Mouse (Mus musculus): Measurements from ENCODE around the gene Ppip5k1. TPM values are rescaled to one million over a fixed set of nuclear protein-coding genes. Genes with fewer than 3 reads are reported as not detected.

Ppip5k1 gene
- total and polyA plus RNA-seq, 3 experiments: 44.3 to 93.6 (median 85.1) TPM

DNA sequence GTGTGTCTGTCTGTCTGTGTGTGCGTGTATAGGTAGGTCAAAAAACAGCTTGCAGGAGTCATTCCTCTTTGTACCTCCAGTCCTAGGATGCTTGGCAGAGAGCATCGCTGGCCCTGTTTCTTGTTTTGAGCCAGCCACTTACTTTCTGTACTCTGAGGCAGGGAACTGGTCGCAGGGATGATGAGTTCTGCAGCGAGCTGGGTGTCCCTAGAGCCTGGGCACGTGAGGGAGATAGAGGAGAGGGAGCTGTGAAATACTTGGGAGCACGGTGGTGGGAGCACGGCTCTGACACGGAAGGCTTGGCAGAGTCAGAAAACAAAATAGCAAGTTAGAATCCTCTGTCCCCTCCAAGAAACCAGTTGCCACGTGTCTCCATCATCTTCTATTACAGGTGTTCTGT lies 57.5 kb downstream of the Ppip5k1 start:
- Histone ChIP-seq H3K79me2 (replicated peaks; ENCODE audit: control insufficient read depth, insufficient read depth, low read length) (no peaks in the 10 kb centered on the region), H3K27me3 (ENCODE audit: control insufficient read depth, insufficient read depth, low read length) (no peaks in the 10 kb centered on the region), H3K36me3 (ENCODE audit: control insufficient read depth, insufficient read depth, low read length) (no peaks in the 10 kb centered on the region), H3K4me1 (ENCODE audit: control insufficient read depth, insufficient read depth, low read length) (peaks cover 7% of the 10 kb centered on the region), H3K9ac (ENCODE audit: low read depth, low read length) (no peak overlapping the region), H3K4me3 (no peak overlapping the region), H3K27ac (no peak overlapping the region)
- intact Hi-C loops (cut with DNase I): no loop called here
- no peak for DNase-seq
- TF ChIP-seq EP300 (IDR thresholded peaks at IDR 0.05; ENCODE audit: insufficient read depth, low read depth, low read length): no peak
- TF ChIP-seq POLR2A (IDR thresholded peaks at IDR 0.05; ENCODE audit: insufficient read depth, low read depth, low read length): no peak
- no peak for TF ChIP-seq CTCF (IDR thresholded peaks at IDR 0.05)
- WGBS: 24% methylated on average over 9 of the region's 9 CpGs

DNA sequence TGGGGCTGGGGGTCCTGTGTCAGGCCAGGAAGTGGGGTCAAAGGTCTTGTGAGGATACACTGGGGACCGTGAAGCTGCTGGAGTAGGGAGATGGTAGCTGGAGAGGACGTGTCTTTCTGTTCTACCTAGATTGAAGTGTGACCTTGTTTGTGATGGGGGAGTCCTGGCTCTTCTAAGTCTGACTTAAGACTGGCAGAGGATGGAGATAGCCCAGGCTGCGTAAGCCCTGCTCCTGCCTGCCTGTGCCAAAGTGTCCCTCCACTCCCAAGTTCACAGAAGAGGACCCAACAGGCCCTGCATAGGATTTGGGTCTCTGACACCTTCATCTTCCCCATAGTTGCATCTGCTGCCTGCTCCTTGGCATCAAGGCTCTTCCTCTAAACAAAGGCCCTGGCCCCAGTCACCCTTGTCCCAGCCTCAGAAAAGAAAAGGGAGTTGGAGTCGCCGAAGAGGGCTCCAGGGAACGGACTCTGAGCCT lies 58.4 kb downstream of the Ppip5k1 start:
- Histone ChIP-seq H3K4me1 (ENCODE audit: control insufficient read depth, insufficient read depth, low read length) (peaks cover 7% of the 10 kb centered on the region), H3K4me3 (no peak overlapping the region), H3K27ac (no peak overlapping the region), H3K27me3 (ENCODE audit: control insufficient read depth, insufficient read depth, low read length) (no peaks in the 10 kb centered on the region), H3K9ac (ENCODE audit: low read depth, low read length) (no peak overlapping the region), H3K36me3 (ENCODE audit: control insufficient read depth, insufficient read depth, low read length) (no peaks in the 10 kb centered on the region), H3K79me2 (replicated peaks; ENCODE audit: control insufficient read depth, insufficient read depth, low read length) (no peaks in the 10 kb centered on the region)
- 29% methylated on average over 6 of the region's 6 CpGs for WGBS
- intact Hi-C loops (cut with DNase I): no loop called here
- no peak for DNase-seq
- no peak for TF ChIP-seq EP300 (IDR thresholded peaks at IDR 0.05; ENCODE audit: insufficient read depth, low read depth, low read length)
- no peak for TF ChIP-seq POLR2A (IDR thresholded peaks at IDR 0.05; ENCODE audit: insufficient read depth, low read depth, low read length)
- no peak for TF ChIP-seq CTCF (IDR thresholded peaks at IDR 0.05)

DNA sequence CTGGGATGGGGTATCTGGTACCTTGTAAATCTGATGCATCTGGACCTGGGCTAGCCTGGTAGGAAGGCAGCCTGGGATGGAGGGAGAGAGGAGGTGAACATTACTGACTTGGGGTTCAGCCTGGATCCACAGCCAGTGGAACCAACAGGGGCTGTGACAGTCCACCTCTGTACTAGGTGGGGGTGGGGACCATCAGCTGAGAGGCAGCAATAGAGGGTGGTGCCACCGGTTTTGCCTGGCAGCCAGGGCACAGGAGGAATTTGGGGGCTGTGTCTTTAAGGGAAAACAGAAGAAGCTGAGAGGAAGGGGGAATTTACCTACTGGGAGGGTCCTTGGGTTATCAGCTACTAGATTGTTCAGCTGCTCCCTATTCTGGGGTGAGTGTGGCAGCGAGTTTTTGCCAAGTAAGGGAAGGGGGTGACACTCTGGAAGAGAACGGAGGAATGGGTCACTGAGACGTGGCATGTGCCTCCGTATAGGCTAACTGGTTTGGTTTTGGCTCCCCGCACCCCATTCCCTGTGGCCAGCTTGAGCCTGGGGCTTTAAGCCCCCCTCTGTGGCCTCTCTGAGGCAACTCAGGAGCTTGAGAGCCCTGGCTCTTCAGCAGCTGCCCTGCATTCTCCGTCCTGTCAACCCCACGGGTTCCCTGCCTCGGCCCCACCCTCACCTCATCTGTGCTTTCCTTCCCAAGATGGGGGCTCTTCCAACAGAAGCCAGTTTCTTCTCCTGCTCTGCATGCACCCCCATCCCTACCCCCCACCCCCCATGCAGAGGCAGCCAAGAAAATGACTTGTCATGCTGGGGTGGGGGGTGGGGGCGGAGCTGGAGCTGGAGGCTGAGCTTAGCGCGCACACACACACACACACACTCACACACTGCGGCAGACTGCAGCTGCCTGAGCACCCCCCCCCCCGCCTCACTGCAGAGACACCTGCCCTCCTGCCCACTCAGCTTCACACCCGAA lies 59.3 kb downstream of the Ppip5k1 start:
- no peaks in the 10 kb centered on the region for H3K36me3 ChIP-seq (ENCODE audit: control insufficient read depth, insufficient read depth, low read length)
- H3K27me3 ChIP-seq (ENCODE audit: control insufficient read depth, insufficient read depth, low read length): no peaks in the 10 kb centered on the region
- H3K27ac ChIP-seq: peak overlapping the region; percentile 51
- no peaks in the 10 kb centered on the region for H3K79me2 ChIP-seq (replicated peaks; ENCODE audit: control insufficient read depth, insufficient read depth, low read length)
- TF ChIP-seq EP300 (IDR thresholded peaks at IDR 0.05; ENCODE audit: insufficient read depth, low read depth, low read length) (no peak), CTCF (IDR thresholded peaks at IDR 0.05) (no peak), POLR2A (IDR thresholded peaks at IDR 0.05; ENCODE audit: insufficient read depth, low read depth, low read length) (no peak)
- 24% methylated on average over 13 of the region's 15 CpGs for WGBS
- intact Hi-C loops (cut with DNase I): no loop called here
- H3K4me1 ChIP-seq (ENCODE audit: control insufficient read depth, insufficient read depth, low read length): peaks cover 7% of the 10 kb centered on the region
- peak overlapping the region; percentile 33 for H3K9ac ChIP-seq (ENCODE audit: low read depth, low read length)
- DNase-seq: peak in 1 of 2 experiments; percentile 50
- H3K4me3 ChIP-seq: peak overlapping the region; percentile 44

DNA sequence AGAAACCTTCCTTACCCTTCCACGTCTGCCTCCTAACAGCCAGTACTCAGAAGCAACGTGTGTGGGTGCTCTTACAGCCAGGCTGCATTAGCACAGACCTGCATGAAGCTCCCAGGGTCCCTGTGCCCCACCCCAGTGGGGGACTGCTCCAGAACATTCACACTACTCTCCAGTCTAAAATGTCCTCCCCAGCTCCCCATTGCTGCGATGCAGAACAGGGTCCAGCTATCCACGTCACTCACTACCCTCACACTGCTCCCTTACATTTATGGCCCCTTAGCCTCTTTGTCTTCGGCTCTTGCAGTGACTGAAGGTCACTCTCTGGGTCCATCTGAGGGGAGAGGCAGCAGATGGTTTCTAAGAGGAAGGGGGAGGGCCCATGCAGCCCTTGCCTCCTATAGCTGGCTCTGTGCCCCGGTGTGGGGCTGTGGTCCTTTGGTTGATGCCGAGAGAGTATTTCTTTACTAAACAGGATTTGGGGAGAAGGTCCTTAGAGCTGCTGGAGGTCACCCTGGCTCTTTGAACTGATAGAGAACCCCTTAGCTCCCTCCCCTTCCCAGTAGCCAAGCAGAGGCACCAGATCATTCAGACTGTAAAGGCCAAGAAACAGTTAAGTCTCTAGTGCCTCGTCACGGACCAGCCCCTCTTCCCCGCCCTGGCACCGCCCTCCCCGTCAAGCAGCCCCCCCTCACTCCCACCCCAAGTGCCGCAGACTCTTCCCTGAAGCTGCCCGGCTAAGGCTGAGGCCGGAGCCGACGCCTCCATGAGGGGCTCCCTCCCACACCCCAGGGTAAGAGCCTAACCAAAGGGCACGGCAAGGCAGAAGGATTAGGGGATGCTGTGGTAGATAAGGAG lies 60.2 kb downstream of the Ppip5k1 start:
- H3K27ac ChIP-seq: peak overlapping the region; percentile 51
- no peaks in the 10 kb centered on the region for H3K27me3 ChIP-seq (ENCODE audit: control insufficient read depth, insufficient read depth, low read length)
- H3K4me3 ChIP-seq: peak overlapping the region; percentile 44
- intact Hi-C loops (cut with DNase I): no loop called here
- DNase-seq: peak; percentile 57 to 73
- H3K79me2 ChIP-seq (replicated peaks; ENCODE audit: control insufficient read depth, insufficient read depth, low read length): no peaks in the 10 kb centered on the region
- WGBS: 20% methylated on average over 18 of the region's 18 CpGs
- H3K4me1 ChIP-seq (ENCODE audit: control insufficient read depth, insufficient read depth, low read length): peaks cover 7% of the 10 kb centered on the region
- TF ChIP-seq CTCF (IDR thresholded peaks at IDR 0.05) (no peak), POLR2A (IDR thresholded peaks at IDR 0.05; ENCODE audit: insufficient read depth, low read depth, low read length) (0 out of 2 replicates have a peak, but pooled peaks have one; percentile 40)
- peak overlapping the region; percentile 33 for H3K9ac ChIP-seq (ENCODE audit: low read depth, low read length)
- H3K36me3 ChIP-seq (ENCODE audit: control insufficient read depth, insufficient read depth, low read length): no peaks in the 10 kb centered on the region

DNA sequence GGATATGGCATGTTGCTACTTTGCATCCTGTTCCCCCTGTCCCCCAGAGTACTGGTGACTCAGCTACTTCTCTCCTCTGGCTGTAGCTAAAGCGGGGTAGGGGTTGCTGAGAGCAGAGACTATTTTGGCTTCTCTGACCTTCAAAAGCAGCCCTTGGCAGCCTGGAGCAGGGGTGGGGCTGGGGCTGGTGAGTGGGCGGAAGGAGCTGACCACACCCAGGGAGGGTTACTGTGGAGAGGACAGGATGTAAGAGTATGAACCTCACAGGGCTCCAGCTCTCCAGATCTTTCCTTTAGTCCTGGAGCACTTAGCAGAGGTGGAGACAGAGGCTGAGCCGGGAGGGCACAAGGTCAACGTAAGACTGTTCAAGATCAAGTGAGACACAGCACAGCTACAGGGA lies 61.0 kb downstream of the Ppip5k1 start:
- H3K9ac ChIP-seq (ENCODE audit: low read depth, low read length): peak overlapping the region; percentile 25; the same call in 1 of the 2 replicates
- 6% methylated on average over 4 of the region's 4 CpGs for WGBS
- intact Hi-C loops (cut with DNase I): no loop called here
- DNase-seq: peak; percentile 75
- no peak for TF ChIP-seq EP300 (IDR thresholded peaks at IDR 0.05; ENCODE audit: insufficient read depth, low read depth, low read length)
- TF ChIP-seq POLR2A (IDR thresholded peaks at IDR 0.05; ENCODE audit: insufficient read depth, low read depth, low read length): peak; percentile 54
- no peak for TF ChIP-seq CTCF (IDR thresholded peaks at IDR 0.05)
- no peaks in the 10 kb centered on the region for H3K27me3 ChIP-seq (ENCODE audit: control insufficient read depth, insufficient read depth, low read length)
- H3K79me2 ChIP-seq (replicated peaks; ENCODE audit: control insufficient read depth, insufficient read depth, low read length): no peaks in the 10 kb centered on the region
- H3K4me3 ChIP-seq: peak overlapping the region; percentile 44
- peaks cover 9% of the 10 kb centered on the region for H3K4me1 ChIP-seq (ENCODE audit: control insufficient read depth, insufficient read depth, low read length)
- H3K36me3 ChIP-seq (ENCODE audit: control insufficient read depth, insufficient read depth, low read length): no peaks in the 10 kb centered on the region
- H3K27ac ChIP-seq: peak overlapping the region; percentile 49
